Mouse (Mus musculus): Measurements from ENCODE around the gene Ttyh3. TPM values are rescaled to one million over a fixed set of nuclear protein-coding genes. Genes with fewer than 3 reads are reported as not detected.
A peak's percentile ranks its signal among the peaks of the same experiment; 100 is the strongest.

The Ttyh3 gene
- polyA plus RNA-seq, 1 experiment from 2014 or later: 42.1 TPM

GRCm38 (mm10) chr5:140581569-140581968 lies 67.3 kb downstream of the Ttyh3 start:
- H3K27me3 ChIP-seq: no peaks in the 10 kb centered on the region
- H3K4me2 ChIP-seq (replicated peaks): peak overlapping the region; percentile 41
- no peaks in the 10 kb centered on the region for H3K9me3 ChIP-seq
- H3K4me1 ChIP-seq: peaks cover 52% of the 10 kb centered on the region
- WGBS: 2% methylated on average over 5 of the region's 5 CpGs
- no peaks in the 10 kb centered on the region for H3K36me3 ChIP-seq
- H3K9ac ChIP-seq: no peak overlapping the region
- no peak overlapping the region; the same call in 1 of the 2 replicates for H3K27ac ChIP-seq
- no peak overlapping the region for H3K4me3 ChIP-seq
- peak; percentile 37; the same call in 1 of the 2 replicates for ATAC-seq (ENCODE audit: low FRiP score, low read depth)

- H3K9me3 ChIP-seq: no peaks in the 10 kb centered on the region
- H3K27me3 ChIP-seq: no peaks in the 10 kb centered on the region
- no peak overlapping the region for H3K9ac ChIP-seq
- H3K36me3 ChIP-seq: no peaks in the 10 kb centered on the region
- H3K4me3 ChIP-seq: no peak overlapping the region
- peak; percentile 53 for ATAC-seq (ENCODE audit: low FRiP score, low read depth)
- 8% methylated on average over 6 of the region's 6 CpGs for WGBS
- 0 out of 2 replicates have a peak overlapping the region, but pooled peaks have one; percentile 7 for H3K4me2 ChIP-seq (replicated peaks)
- peak overlapping the region; percentile 74; the same call in 1 of the 2 replicates for H3K27ac ChIP-seq
- peaks cover 52% of the 10 kb centered on the region for H3K4me1 ChIP-seq
These were observed 69.1 kb downstream of the Ttyh3 start for GRCm38 (mm10) chr5:140579771-140580170.

GRCm38 (mm10) chr5:140579221-140579620 lies 69.6 kb downstream of the Ttyh3 start:
- ATAC-seq (ENCODE audit: low FRiP score, low read depth): no peak
- H3K27ac ChIP-seq: peak overlapping the region; percentile 74
- H3K9me3 ChIP-seq: no peaks in the 10 kb centered on the region
- H3K4me2 ChIP-seq (replicated peaks): 0 out of 2 replicates have a peak overlapping the region, but pooled peaks have one; percentile 1
- H3K4me1 ChIP-seq: peaks cover 51% of the 10 kb centered on the region
- 40% methylated on average over 9 of the region's 9 CpGs for WGBS
- H3K36me3 ChIP-seq: no peaks in the 10 kb centered on the region
- 0 out of 2 replicates have a peak overlapping the region, but pooled peaks have one; percentile 13 for H3K9ac ChIP-seq
- H3K4me3 ChIP-seq: no peak overlapping the region
- no peaks in the 10 kb centered on the region for H3K27me3 ChIP-seq

- H3K4me1 ChIP-seq: peaks cover 22% of the 10 kb centered on the region
- no peaks in the 10 kb centered on the region for H3K36me3 ChIP-seq
- H3K27me3 ChIP-seq: no peaks in the 10 kb centered on the region
- H3K27ac ChIP-seq: no peak overlapping the region
- H3K4me3 ChIP-seq: no peak overlapping the region
- 68% methylated on average over 5 of the region's 5 CpGs for WGBS
- H3K9me3 ChIP-seq: no peaks in the 10 kb centered on the region
- no peak overlapping the region for H3K4me2 ChIP-seq (replicated peaks)
- no peak overlapping the region for H3K9ac ChIP-seq
- ATAC-seq (ENCODE audit: low FRiP score, low read depth): no peak
These were observed 73.4 kb downstream of the Ttyh3 start for GRCm38 (mm10) chr5:140575381-140575866.

- no peak for ATAC-seq (ENCODE audit: low FRiP score, low read depth)
These were observed 76.2 kb downstream of the Ttyh3 start for GRCm38 (mm10) chr5:140572611-140573010.

GRCm38 (mm10) chr5:140571673-140572072 lies 77.2 kb downstream of the Ttyh3 start:
- no peak overlapping the region for H3K4me3 ChIP-seq
- 54% methylated on average over 10 of the region's 10 CpGs for WGBS
- peaks cover 23% of the 10 kb centered on the region for H3K4me1 ChIP-seq
- H3K9ac ChIP-seq: 0 out of 2 replicates have a peak overlapping the region, but pooled peaks have one; percentile 31
- no peaks in the 10 kb centered on the region for H3K9me3 ChIP-seq
- no peak overlapping the region for H3K4me2 ChIP-seq (replicated peaks)
- H3K27ac ChIP-seq: no peak overlapping the region; the same call in 1 of the 2 replicates
- ATAC-seq (ENCODE audit: low FRiP score, low read depth): no peak
- H3K27me3 ChIP-seq: no peaks in the 10 kb centered on the region
- H3K36me3 ChIP-seq: no peaks in the 10 kb centered on the region

More at GRCm38 (mm10) chr5:140572611-140573010, 76.2 kb downstream of the Ttyh3 start:
- H3K9ac ChIP-seq: no peak overlapping the region
- no peaks in the 10 kb centered on the region for H3K27me3 ChIP-seq
- no peak overlapping the region for H3K4me2 ChIP-seq (replicated peaks)
- no peak overlapping the region for H3K27ac ChIP-seq
- peaks cover 14% of the 10 kb centered on the region for H3K4me1 ChIP-seq
- H3K36me3 ChIP-seq: no peaks in the 10 kb centered on the region
- WGBS: 69% methylated on average over 6 of the region's 6 CpGs
- no peaks in the 10 kb centered on the region for H3K9me3 ChIP-seq
- H3K4me3 ChIP-seq: no peak overlapping the region

GRCm38 (mm10) chr5:140571201-140571600 lies 77.6 kb downstream of the Ttyh3 start:
- WGBS: 67% methylated on average over 4 of the region's 4 CpGs
- H3K4me2 ChIP-seq (replicated peaks): no peak overlapping the region
- no peak overlapping the region for H3K9ac ChIP-seq
- no peaks in the 10 kb centered on the region for H3K9me3 ChIP-seq
- peaks cover 24% of the 10 kb centered on the region for H3K4me1 ChIP-seq
- H3K27ac ChIP-seq: no peak overlapping the region; the same call in 1 of the 2 replicates
- no peak for ATAC-seq (ENCODE audit: low FRiP score, low read depth)
- H3K4me3 ChIP-seq: no peak overlapping the region
- no peaks in the 10 kb centered on the region for H3K27me3 ChIP-seq
- H3K36me3 ChIP-seq: no peaks in the 10 kb centered on the region

Other genes with a start within 250 kb of the Ttyh3 start
- 101 and 111 TPM in 2 replicates for gene Eif3b, start 229.7 kb downstream of the Ttyh3 start, polyA plus RNA-seq (2015; fragmentation: Nextera tagmentation; extraction: Ambion mirVana)
- gene Gm4869, start 203.4 kb downstream of the Ttyh3 start, polyA plus RNA-seq (2015; fragmentation: Nextera tagmentation; extraction: Ambion mirVana): not detected in 2 replicates
- gene Chst12, start 143.5 kb downstream of the Ttyh3 start, polyA plus RNA-seq (2015; fragmentation: Nextera tagmentation; extraction: Ambion mirVana): 20.4 and 21.2 TPM in 2 replicates
- gene Grifin, start 84.0 kb downstream of the Ttyh3 start, polyA plus RNA-seq (2015; fragmentation: Nextera tagmentation; extraction: Ambion mirVana): not detected in 2 replicates
- 13.4 and 13.5 TPM in 2 replicates for gene Lfng, start 41.7 kb downstream of the Ttyh3 start, polyA plus RNA-seq (2015; fragmentation: Nextera tagmentation; extraction: Ambion mirVana)
- 25.2 and 27.1 TPM in 2 replicates for gene Iqce, start 53.3 kb upstream of the Ttyh3 start, polyA plus RNA-seq (2015; fragmentation: Nextera tagmentation; extraction: Ambion mirVana)
- 23.0 and 25.7 TPM in 2 replicates for gene Brat1, start 56.0 kb upstream of the Ttyh3 start, polyA plus RNA-seq (2015; fragmentation: Nextera tagmentation; extraction: Ambion mirVana)
- gene Amz1, start 75.1 kb upstream of the Ttyh3 start, polyA plus RNA-seq (2015; fragmentation: Nextera tagmentation; extraction: Ambion mirVana): 0.95 and 1.7 TPM in 2 replicates
- 12.0 and 13.8 TPM in 2 replicates for gene Gna12, start 181.4 kb upstream of the Ttyh3 start, polyA plus RNA-seq (2015; fragmentation: Nextera tagmentation; extraction: Ambion mirVana)